Mouse (Mus musculus) intestine, postnatal 0 days (tissue): Measurements from ENCODE around the gene Gtf2h3. TPM values are rescaled to one million over a fixed set of nuclear protein-coding genes. Genes with fewer than 3 reads are reported as not detected.
"Not testable (repeated sequence)": the region's sequence is repeated elsewhere in the genome, so short reads cannot be mapped to it uniquely, and the experiment has no call there.

Source experiments
- ATAC-seq: fragments of 200-750 bp; cut with Nextera tagmentation; 2 replicates; pipeline ENCODE4 v1.8.0; 2017; ENCODE audit warnings: mild to moderate bottlenecking, moderate TSS enrichment, moderate library complexity
- H3K27ac ChIP-seq: fragments of 300-500 bp; sonication (generic); 2 replicates; pipeline ENCODE4 v1.5.1; 2014; ENCODE audit warnings: mild to moderate bottlenecking, low read depth, low read length, moderate library complexity
- H3K27me3 ChIP-seq: fragments of 300-500 bp; sonication (generic); replicated peaks from 2 replicates; pipeline ENCODE4 v1.6.1; 2014; ENCODE audit warnings: low read length, mixed read lengths; ENCODE audit not compliant: control insufficient read depth, insufficient read depth
- H3K36me3 ChIP-seq: fragments of 300-500 bp; sonication (generic); 2 replicates; pipeline ENCODE4 v1.6.1; 2014; ENCODE audit warnings: mild to moderate bottlenecking, moderate library complexity; ENCODE audit not compliant: control insufficient read depth, insufficient read depth
- H3K4me1 ChIP-seq: fragments of 300-500 bp; sonication (generic); replicated peaks from 2 replicates; pipeline ENCODE4 v1.6.1; 2014; ENCODE audit warnings: antibody characterized with exemption, low read length, mixed read lengths; ENCODE audit not compliant: control insufficient read depth, insufficient read depth
- H3K4me2 ChIP-seq: fragments of 300-500 bp; sonication (generic); replicated peaks from 2 replicates; pipeline ENCODE4 v1.6.1; 2014; ENCODE audit warnings: low read depth, mild to moderate bottlenecking, moderate library complexity
- H3K4me3 ChIP-seq: fragments of 300-500 bp; sonication (generic); 2 replicates; pipeline ENCODE4 v1.5.1; 2014; ENCODE audit warnings: low read depth, low read length
- H3K9ac ChIP-seq: fragments of 300-500 bp; sonication (generic); 2 replicates; pipeline ENCODE4 v1.6.1; 2014; ENCODE audit warnings: mild to moderate bottlenecking, low read depth, low read length
- H3K9me3 ChIP-seq: fragments of 300-500 bp; sonication (generic); 2 replicates; pipeline ENCODE4 v1.6.1; 2016; ENCODE audit warnings: mixed run types; ENCODE audit not compliant: control insufficient read depth
- CTCF ChIP-seq: sonication (generic); IDR thresholded peaks from 2 replicates; pipeline ENCODE4 v1.5.1; 2016; ENCODE audit warnings: low read depth, mild to moderate bottlenecking, control low read depth, antibody characterized with exemption, moderate library complexity
- WGBS: fragments of 180-500 bp; shearing (Covaris S2); extraction: QIAGEN DNeasy Blood & Tissue Kit; methylation state at CpG from one replicate; pipeline ENCODE4 v1.1.7; 2014; 5-methylcytosine and 5-hydroxymethylcytosine counted together
- polyA plus RNA-seq: library from polyadenylated mRNA; unstranded; fragments of >200 nt; fragmentation: Nextera tagmentation; extraction: Ambion mirVana; gene quantifications from 2 replicates; pipeline ENCODE4 v1.2.1, GENCODE M21; 2015

Gene Gtf2h3
- polyA plus RNA-seq, 1 experiment from 2014 or later: 15.9 TPM

DNA sequence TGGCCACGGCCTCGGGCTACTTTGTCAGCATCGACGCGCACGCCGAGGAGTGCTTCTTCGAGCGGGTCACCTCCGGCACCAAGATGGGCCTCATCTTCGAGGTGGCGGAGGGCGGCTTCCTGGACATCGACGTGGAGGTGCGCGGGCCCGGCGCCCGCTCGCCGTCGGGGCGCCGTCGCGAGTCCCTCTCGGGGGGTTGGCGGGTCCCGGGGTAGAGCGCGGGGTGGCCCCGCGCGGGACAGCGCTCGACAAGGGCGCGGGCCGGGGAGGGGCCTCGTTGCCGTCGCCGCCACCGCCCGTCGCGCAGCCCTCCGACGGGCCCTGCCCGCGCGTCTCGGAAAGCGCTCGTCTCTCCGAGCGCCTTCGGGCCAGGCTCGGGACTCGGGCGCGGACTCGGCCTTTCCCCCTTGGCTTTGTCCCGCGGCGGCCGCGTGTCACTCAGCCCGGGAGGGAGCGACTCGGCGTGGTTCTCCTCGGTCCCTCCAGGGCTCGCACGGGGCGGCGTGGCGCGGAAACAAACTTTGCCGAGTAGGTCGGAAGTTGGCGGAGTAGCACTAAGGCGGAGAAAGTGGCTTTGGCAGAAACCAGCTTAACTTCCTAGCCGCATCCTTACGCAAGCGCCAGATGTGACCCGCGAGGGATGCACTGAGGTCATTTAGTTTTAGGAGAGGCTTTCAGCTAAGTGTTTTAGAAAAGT is 37.9 kb upstream of the Gtf2h3 start:
- peak overlapping the region; percentile 96 for H3K27ac ChIP-seq
- H3K27me3 ChIP-seq: no peaks in the 10 kb centered on the region
- peak; percentile 83 for ATAC-seq
- H3K4me2 ChIP-seq: peak overlapping the region; percentile 66
- peaks cover 33% of the 10 kb centered on the region for H3K36me3 ChIP-seq
- peak overlapping the region; percentile 66 for H3K4me3 ChIP-seq
- peak overlapping the region; percentile 66 for H3K9ac ChIP-seq
- TF ChIP-seq CTCF: no peak
- no peaks in the 10 kb centered on the region for H3K9me3 ChIP-seq
- under 1% methylated on average over 68 of the region's 89 CpGs for WGBS
- H3K4me1 ChIP-seq: no peaks in the 10 kb centered on the region

DNA sequence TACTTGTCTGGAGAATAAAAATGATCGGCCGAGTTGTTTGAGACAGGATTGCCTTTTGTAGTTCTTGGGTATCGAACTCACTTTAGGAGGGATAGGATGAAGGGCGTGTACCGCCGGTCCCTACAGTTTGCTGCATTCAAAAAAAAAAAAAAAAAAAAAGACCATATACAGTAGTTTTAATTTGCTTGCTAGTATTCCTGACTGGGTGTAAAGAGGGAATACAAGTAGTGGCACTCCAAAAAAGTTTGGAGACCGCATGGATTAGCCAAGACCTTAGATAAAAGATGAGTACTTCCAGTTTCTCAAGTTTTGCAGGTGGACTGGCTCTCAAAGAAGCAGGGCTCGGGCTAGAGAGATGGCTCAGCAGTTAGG is 37.4 kb upstream of the Gtf2h3 start:
- H3K36me3 ChIP-seq: peaks cover 39% of the 10 kb centered on the region
- 9% methylated on average over 8 of the region's 8 CpGs for WGBS
- peak overlapping the region; percentile 66 for H3K4me2 ChIP-seq
- peak overlapping the region; percentile 96; the same call in 1 of the 2 replicates for H3K27ac ChIP-seq
- H3K9me3 ChIP-seq: no peaks in the 10 kb centered on the region
- peak overlapping the region; percentile 66 for H3K4me3 ChIP-seq
- ATAC-seq: no peak
- no peak for TF ChIP-seq CTCF
- no peaks in the 10 kb centered on the region for H3K4me1 ChIP-seq
- H3K27me3 ChIP-seq: no peaks in the 10 kb centered on the region
- H3K9ac ChIP-seq: peak overlapping the region; percentile 66

DNA sequence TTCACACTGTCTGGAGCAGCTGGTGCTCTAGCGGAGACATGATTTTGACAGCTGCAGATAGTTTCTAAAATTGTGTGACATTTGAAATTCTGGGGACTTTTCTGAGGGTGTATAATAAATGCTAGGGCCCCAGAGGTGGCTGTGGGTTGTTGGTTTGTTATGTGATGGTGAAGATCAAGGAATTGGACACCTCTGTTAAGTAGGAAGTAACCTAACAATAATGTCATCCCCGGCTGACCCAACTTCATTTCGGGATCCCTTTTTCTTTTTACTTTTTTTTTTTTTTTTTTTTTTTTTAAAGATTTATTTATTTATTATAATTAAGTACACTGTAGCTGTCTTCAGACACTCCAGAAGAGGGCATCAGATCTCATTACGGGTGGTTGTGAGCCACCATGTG is 28.2 kb upstream of the Gtf2h3 start:
- not testable (repeated sequence) for H3K4me2 ChIP-seq, H3K9ac ChIP-seq, H3K4me1 ChIP-seq, H3K27ac ChIP-seq, ATAC-seq, H3K9me3 ChIP-seq, H3K27me3 ChIP-seq, H3K4me3 ChIP-seq
- H3K36me3 ChIP-seq: peaks cover 38% of the 10 kb centered on the region
- 69% methylated on average over 4 of the region's 4 CpGs for WGBS

DNA sequence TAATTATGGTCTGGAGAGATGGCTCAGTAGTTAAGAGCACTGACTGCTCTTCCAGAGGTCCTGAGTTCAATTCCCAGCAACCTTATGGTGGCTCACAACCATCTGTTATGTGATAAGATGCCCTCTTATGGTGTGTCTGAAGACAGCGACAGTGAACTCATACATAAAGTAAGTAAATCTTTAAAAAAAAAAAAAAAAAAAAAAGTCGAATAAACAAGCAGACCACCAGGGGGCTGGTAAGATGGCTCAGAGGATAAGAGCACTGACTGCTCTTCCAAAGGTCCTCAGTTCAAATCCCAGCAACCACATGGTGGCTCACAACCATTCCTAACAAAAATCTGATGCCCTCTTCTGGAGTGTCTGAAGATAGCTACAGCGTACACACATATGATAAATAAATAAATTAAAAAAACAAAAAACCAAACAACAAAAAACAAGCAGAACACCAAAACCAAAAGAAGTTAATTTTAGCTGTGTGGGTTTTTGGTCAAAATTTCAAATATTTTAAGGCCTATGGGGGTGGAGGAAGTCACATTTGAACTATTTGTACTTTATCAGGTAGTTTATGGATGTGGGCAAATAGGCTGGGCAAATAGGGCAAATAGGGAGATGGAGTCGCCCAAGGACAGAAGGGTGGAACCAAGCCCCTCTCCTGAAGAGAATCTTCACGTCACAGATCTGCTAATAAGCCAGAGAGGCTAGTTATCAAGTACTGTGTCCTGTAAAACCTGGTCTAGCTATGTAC is 27.4 kb upstream of the Gtf2h3 start:
- H3K4me3 ChIP-seq: peak overlapping the region; percentile 88
- not testable (repeated sequence) for H3K9me3 ChIP-seq, ATAC-seq, H3K9ac ChIP-seq, H3K27me3 ChIP-seq, H3K27ac ChIP-seq, H3K4me1 ChIP-seq
- peak; percentile 15; the same call in 1 of the 2 replicates for TF ChIP-seq CTCF
- H3K36me3 ChIP-seq: peaks cover 38% of the 10 kb centered on the region
- peak overlapping the region; percentile 81 for H3K4me2 ChIP-seq
- WGBS: 29% methylated on average over 5 of the region's 5 CpGs

DNA sequence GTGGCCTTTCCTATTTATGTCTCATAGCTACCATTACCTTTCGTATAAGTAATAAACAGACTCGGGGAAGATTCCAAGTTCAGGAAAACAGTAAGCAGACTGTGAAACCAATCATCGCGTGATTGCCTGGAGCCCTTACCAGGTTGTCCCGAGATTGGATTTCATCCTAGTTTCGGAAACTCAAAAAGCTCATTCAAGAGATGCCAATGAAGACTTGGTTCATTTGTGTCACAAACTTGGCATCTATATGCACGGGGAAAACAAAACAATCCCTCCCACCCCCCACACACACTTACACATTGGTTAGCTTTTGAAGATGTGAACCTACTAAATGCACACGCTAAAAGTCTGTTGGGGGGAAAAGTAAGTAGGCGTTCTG is 26.9 kb upstream of the Gtf2h3 start:
- no peak for ATAC-seq

DNA sequence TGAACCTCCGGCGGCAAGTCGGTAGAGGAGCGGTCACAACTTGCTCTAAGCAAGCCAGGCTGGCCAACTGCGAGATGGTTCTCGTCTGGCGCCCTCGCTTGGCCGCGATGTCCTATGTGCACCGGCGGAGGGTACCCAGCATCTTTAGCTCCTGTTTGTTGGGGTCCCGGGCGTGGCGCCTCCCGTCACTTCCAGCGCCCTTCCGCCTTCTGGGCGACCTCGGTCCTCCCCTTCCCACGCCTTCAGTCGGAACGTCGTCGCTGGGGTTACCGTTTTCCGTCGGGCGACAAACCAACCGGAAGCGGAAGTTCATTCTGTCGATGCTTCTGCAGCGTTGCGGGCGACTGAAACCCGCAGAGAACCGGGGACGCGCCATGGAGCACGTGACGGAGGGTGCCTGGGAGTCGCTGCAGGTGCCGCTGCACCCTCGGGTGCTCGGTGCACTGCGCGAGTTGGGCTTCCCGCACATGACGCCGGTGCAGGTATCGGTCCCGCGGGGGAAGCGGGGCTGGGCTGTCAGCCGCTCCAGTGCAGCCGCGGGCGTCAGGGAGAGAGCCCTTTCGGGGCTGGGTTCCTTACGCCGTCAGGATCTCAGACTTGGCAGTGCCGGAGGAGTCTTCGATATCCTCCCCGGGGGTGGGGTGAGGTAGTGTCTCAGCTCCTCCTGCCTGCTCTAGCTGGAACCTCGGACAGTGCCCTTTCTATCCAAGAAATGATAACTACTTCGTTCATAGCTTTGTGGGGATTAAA is 26.2 kb upstream of the Gtf2h3 start, which contains the start of gene Ddx55:
Ddx55 (plus strand) TSS at position 307 of the 750 bp plus-strand sequence.
- Histone ChIP-seq H3K4me1 (no peaks in the 10 kb centered on the region), H3K4me3 (peak within 1 kb of the TSS; percentile 88), H3K9ac (peak within 1 kb of the TSS; percentile 70), H3K36me3 (peaks cover 37% of the 10 kb centered on the region), H3K9me3 (no peaks in the 10 kb centered on the region), H3K27ac (peak within 1 kb of the TSS; percentile 67), H3K27me3 (no peaks in the 10 kb centered on the region), H3K4me2 (peak within 1 kb of the TSS; percentile 81)
- under 1% methylated on average over 66 of the region's 66 CpGs for WGBS
- peak; percentile 86 for ATAC-seq
- peak; percentile 59 for TF ChIP-seq CTCF

More for the DNA sequence above, 26.9 kb upstream of the Gtf2h3 start:
- no peaks in the 10 kb centered on the region for H3K4me1 ChIP-seq
- H3K4me2 ChIP-seq: peak overlapping the region; percentile 81
- H3K36me3 ChIP-seq: peaks cover 38% of the 10 kb centered on the region
- TF ChIP-seq CTCF: no peak
- WGBS: 6% methylated on average over 9 of the region's 9 CpGs
- peak overlapping the region; percentile 88 for H3K4me3 ChIP-seq
- peak overlapping the region; percentile 70; the same call in 1 of the 2 replicates for H3K9ac ChIP-seq
- H3K27me3 ChIP-seq: no peaks in the 10 kb centered on the region
- H3K27ac ChIP-seq: peak overlapping the region; percentile 67
- no peaks in the 10 kb centered on the region for H3K9me3 ChIP-seq
